Mouse (Mus musculus) T-helper 2 cell (primary cell): ENCODE results near the gene Map1s.

ENCODE experiments used
- in situ Hi-C: fragments of 300-600 bp; cut with MboI, MseI; formaldehyde crosslinking; loops from one replicate; pipeline ENCODE4 v1.15.1; 2025; ENCODE audit warnings: high pct_unique_total_duplicates

Gene Map1s

GRCm38 (mm10) chr8:70897021-70897680 lies 8.6 kb upstream of the Map1s start, which contains the start of gene Rpl18a:
TSS of gene Rpl18a (minus strand) at chr8:70897412.
- in situ Hi-C loops = loop anchor here (5.0 to 25.0 kb wide), 3 partner anchors 475 to 765 kb away; partner anchors contain the start of genes Abhd8, Dda1, Mrpl34 and Ocel1

GRCm38 (mm10) chr8:70897681-70898413 lies 7.9 kb upstream of the Map1s start:
- in situ Hi-C loops = loop anchor here (5.0 to 25.0 kb wide), 3 partner anchors 474 to 764 kb away; partner anchors contain the start of genes Abhd8, Dda1, Mrpl34 and Ocel1

- in situ Hi-C loops = loop anchor here (5.0 to 25.0 kb wide), 3 partner anchors 474 to 764 kb away; partner anchors contain the start of genes Abhd8, Dda1, Mrpl34 and Ocel1
Measured at GRCm38 (mm10) chr8:70898661-70899198, 7.0 kb upstream of the Map1s start.

- in situ Hi-C loops = loop anchor here (5.0 to 25.0 kb wide), 3 partner anchors 473 to 763 kb away; partner anchors contain the start of genes Abhd8, Dda1, Mrpl34 and Ocel1
Measured at GRCm38 (mm10) chr8:70899226-70899625, 6.5 kb upstream of the Map1s start.

DNA sequence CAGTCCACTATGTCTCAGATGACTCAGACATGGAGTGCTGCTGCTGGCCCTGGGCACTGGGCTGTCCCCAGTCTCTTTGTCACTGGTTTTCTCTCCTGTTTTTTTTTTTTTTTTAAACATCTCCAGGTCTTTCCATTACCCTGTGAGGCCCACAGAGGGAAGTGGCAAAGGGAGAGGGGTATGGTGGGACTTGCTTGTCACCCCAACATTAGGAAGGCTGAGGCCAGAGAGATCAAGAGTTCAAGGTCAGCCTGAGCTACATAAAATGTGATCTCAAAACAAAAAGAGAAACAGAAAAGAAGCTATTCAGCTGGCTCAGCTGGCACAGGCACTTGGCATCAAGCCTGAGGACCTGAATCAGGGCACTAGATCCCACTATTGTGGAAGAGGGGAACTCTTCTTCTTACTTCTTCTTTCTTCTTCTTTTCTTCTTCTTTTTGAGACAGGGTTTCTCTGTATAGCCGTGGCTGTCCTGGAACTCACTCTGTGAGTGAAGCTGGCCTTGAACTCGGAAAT lies 4.8 kb upstream of the Map1s start:
- in situ Hi-C loops = loop anchor here (10.0 kb wide), 1 partner anchor 364 kb away; no protein-coding TSS in a partner anchor

GRCm38 (mm10) chr8:70902211-70902610 lies 3.5 kb upstream of the Map1s start:
- in situ Hi-C loops = loop anchor here (10.0 kb wide), 1 partner anchor 363 kb away; no protein-coding TSS in a partner anchor

DNA sequence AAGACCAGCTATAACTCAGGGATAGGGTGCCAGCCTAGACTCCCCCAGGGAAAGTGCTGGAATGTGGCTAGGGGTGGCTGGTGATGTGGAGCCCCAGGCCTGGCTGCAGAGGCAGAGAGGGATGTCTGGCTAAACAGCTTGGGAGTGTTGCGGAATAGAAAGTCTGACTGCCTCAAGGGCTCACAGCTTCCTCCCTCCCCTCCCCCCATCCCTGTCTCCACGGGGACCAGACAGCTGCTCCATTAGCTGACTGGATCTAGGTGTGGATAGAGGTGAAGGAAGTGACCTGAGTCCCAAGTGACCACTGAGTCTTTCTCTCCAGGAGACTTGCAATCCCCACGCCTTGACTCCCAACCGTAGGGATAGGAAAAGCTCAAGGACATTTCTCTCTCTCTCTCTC lies 2.6 kb upstream of the Map1s start:
- in situ Hi-C loops = loop anchor here (10.0 kb wide), 1 partner anchor 362 kb away; no protein-coding TSS in a partner anchor

DNA sequence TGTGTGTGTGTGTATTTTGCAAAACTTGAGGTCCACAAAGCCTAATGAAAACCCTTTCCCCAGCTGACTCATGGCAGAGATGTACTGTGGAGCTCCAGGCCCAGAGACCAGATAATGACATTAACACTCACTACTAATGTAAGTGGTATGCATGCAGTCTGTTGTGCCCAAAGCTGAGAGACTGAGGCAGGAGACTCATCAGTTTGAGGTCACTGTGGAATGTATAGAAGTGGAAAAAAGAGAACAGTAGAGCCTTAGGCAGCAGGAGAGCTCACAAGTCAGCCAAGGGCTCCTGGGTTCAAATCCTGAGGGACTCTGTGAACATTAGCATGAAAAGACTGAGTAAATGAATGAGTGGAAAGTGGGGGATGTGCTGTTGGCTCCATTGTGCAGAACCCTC lies 2.1 kb upstream of the Map1s start:
- in situ Hi-C loops = loop anchor here (10.0 kb wide), 1 partner anchor 361 kb away; no protein-coding TSS in a partner anchor

DNA sequence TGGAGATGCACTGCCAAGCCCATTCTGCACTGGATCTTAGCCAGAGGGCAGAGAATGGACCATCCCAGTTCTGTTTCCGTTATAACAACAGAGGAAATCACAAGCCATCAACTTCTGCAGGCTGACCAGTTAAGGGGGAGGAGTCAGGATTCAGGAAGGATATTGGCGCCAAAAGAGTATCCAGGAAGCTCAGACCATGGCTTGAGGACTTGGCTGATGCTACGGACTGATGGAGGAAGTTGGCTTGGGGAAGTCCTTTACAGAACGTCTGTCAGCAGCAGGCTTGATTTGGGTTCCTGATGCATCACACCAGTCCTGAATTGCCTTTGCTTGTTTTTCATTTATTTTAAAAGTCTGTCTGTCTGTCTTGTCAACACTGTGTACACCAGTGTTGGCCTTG lies 1.2 kb upstream of the Map1s start:
- in situ Hi-C loops = loop anchor here (10.0 kb wide), 1 partner anchor 360 kb away; no protein-coding TSS in a partner anchor

DNA sequence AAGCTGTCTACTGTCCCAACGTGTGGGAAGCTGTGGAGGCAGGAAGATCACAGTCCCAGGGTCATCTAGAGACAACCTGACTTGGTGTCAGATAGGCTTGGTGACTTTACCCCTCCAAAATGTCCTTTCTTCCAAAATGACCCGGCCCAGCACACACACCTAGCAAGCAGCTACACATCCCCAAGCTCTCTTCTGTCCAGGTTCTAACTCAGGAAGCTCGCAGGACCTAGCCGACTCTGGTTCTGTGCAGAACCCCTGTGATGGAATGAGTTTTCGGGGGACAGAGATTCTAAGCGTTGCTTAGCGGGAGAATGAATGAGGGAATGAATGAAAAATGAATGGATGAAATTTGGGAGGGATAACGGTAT lies 285 bp upstream of the Map1s start:
- in situ Hi-C loops = loop anchor here (10.0 kb wide), 1 partner anchor 359 kb away; no protein-coding TSS in a partner anchor

- in situ Hi-C loops = loop anchor here (10.0 kb wide), 1 partner anchor 357 kb away; no protein-coding TSS in a partner anchor
Measured at GRCm38 (mm10) chr8:70907518-70907917, 1.8 kb downstream of the Map1s start.

GRCm38 (mm10) chr8:70911596-70911995 lies 5.9 kb downstream of the Map1s start:
- in situ Hi-C loops = no loop called here

DNA sequence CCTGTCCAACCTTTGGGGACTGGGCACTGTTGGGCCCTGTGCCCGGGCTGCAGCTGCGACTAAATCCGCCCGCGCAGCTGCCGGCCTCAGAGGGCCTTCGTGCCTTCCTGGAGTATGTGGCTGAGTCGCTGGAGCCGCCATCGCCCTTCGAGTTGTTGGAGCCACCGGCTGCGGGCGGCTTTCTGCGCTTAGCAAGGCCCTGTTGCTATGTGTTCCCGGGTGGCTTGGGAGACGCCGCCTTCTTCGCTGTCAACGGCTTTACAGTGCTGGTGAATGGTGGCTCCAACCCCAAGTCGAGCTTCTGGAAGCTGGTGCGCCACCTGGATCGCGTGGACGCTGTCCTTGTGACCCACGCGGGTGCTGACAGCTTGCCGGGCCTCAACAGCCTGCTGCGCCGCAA lies 7.2 kb downstream of the Map1s start:
- in situ Hi-C loops = no loop called here

- in situ Hi-C loops = no loop called here
Measured at GRCm38 (mm10) chr8:70913523-70913922, 7.8 kb downstream of the Map1s start.

DNA sequence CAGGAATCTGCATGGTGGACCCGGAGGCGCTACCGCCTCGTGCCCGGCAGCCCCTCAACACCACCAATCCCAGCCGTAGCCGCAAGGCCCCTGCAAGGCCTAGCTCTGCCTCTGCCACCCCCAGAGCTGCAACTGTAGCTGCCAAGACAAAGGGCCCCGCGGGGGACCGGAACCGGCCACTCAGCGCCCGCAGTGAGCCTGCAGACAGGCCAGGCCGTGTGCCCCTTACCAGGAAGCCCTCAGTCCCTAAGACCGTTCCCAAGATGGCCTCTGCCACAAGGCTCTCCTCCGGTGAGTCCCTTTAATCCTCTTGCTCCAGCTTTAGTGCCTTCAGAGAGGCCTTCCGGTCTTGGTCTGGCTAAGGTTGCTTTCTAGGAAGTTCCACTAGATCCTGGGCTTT lies 9.0 kb downstream of the Map1s start:
- in situ Hi-C loops = no loop called here

DNA sequence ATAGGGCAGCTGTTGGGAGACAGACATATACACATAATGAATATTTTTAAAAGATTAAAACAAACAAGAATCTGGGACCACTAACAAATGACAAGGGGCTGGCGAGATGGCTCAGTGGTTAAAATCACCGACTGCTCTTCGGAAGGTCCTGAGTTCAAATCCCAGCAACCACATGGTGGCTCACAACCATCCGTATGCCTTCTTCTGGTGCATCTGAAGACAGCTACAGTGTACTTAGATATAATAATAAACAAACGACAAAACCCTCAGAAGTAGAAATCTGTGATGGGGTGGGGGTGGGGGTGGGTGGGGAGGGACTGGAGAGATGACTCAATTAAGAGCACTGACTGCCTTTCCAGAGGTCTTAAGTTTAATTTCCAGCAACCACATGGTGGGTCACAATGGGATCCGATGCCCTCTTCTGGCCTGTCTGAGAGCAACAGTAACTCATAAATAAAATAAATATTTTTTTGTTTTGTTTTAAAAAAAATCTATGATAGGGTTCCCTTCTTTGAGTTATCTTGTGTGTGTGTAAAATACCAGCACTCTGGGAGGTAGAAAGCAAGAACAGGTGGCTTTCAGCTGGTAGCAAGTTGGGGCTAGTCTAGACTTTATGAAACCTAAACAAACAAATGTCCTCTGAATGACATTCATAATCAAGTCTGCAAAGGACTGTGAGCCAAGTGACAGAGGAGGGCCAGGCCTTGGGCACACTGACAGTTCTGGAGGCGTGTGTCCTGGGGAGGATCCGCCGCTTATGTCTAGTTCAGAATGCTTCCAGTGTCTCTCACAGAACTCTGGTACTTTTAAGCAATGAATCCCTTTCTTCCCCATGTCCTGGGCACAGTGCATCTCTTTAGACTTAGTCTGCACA lies 14.6 kb downstream of the Map1s start:
- in situ Hi-C loops = no loop called here

DNA sequence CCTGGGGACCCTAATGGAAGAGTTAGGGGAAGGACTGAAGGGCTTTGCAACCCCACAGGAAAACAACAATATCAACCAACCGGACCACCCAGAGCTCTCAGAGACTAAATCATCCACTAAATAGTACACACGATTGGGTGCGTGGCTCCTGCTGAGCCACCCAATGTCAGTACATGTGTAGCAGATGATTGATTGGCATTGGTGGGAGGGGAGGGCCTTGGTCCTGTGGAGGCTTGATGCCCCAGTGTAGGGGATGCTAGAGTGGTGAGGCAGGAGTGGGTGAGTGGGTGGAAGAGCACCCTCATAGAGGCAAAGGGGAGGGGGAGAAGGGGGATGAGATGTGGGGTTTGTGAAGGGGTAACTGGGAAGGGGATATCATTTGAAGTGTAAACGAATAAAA lies 18.4 kb downstream of the Map1s start:
- in situ Hi-C loops = no loop called here

- in situ Hi-C loops = no loop called here
Measured at GRCm38 (mm10) chr8:70925754-70926153, 20.0 kb downstream of the Map1s start.

DNA sequence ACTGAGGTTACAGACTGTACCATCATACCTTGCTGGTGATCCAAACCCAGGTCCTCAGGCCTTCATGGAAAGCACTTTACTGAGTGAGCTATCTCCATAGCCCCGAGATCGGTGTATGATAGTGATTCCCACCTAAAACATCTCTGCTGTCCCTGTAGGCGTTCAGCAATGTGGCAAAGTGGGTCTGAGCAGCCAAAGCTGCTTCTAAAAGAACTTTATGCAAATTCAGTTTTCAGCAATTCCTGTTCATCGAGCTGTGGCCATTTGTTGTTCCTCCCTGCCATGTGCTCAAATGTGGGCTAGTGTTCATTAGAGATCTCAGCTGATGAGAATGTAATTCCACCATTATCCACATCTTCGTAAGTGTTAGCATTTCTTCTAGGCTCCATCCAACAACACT lies 20.7 kb downstream of the Map1s start:
- in situ Hi-C loops = no loop called here

DNA sequence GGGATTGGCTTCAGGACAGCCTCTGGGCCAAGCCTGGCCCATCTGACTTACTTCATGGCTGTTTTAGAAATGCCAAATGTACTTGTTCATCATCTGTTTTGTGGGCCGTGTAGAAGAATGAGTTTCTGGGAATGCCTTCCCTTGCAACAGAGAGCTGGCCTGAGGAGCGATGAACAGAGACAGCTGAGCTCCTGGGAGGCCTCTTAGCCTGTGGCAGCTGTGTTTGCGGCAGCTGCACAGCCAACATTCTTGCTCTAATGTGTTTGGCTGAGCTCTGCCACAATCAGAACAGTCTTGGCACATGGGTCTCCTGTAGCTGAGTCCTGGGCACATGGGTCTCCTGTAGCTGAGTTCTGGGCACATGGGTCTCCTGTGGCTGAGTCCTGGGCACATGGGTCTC lies 22.4 kb downstream of the Map1s start:
- in situ Hi-C loops = no loop called here
